Mouse (Mus musculus): ENCODE data around the gene Sh3bp2.
"Not testable (repeated sequence)": the region's sequence is repeated elsewhere in the genome, so short reads cannot be mapped to it uniquely, and the experiment has no call there.

The Sh3bp2 gene

DNA sequence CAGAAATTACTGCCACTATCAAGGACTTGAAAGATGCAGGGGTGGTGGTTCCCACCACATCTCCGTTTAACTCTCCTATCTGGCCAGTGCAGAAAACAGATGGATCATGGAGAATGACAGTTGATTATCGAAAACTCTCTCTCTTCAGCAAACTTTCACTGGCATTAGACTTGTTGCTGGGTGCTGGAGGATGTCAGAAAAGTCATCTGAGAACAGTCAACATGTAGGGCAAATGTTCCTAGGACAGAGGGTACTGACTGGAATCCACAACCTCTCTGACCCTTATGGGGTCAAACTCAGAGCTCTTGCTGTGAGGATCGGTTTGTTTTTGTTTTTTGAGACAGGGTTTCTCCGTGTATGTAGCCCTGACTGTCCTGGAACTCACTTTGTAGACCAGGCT, 46.9 kb downstream of the Sh3bp2 start:
- DNase-seq (ENCODE audit: low spot score), result not testable (repeated sequence)

GRCm38 (mm10) chr5:34573268-34574221, 47.9 kb downstream of the Sh3bp2 start, which contains the start of gene Add1:
Add1 (plus strand) TSS chr5:34573664.
- DNase-seq (ENCODE audit: low spot score), result peak; percentile 96

DNA sequence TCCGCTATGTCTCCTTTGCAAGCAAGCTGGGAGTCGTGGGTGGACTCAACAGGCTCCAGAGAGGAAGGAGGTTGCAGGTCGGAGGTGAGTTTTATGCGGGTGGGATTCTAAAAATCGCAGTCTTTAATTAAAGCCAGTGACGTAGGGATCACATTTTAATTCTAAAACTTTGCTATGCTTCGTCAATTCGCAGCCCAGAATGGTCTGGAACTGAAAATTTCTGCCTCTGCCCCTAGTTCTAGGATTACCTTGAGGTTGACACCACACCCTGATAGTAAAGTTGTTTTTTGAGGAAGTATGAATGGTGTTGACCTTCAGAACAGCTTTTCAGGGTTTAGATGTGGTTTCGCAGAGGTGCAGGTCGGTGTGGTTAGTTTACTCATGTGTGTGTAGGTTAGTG, 49.1 kb downstream of the Sh3bp2 start:
- no peak for DNase-seq (ENCODE audit: low spot score)

- no peak for DNase-seq (ENCODE audit: low spot score)
These were observed 50.6 kb downstream of the Sh3bp2 start for GRCm38 (mm10) chr5:34576286-34576685.

- no peak for DNase-seq (ENCODE audit: low spot score)
These were observed 52.5 kb downstream of the Sh3bp2 start for GRCm38 (mm10) chr5:34578038-34578655.

DNA sequence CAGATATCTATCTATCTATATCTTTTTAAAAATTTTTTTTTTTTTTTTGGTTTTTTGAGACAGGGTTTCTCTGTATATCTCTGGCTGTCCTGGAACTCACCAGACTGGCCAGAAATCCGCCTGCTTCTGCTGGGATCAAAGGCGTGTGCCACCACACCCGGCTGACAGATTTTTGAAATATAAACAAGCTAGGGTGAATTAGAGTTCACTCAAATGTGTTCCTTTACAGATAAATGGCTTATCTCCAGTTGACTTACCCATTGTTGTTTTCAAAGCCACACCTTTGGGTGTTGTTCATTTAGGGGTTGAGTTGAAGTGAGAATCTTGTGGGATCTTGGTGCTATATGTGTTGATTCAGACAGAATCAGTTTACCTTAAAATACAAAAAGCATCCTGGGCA, 53.7 kb downstream of the Sh3bp2 start:
- no peak for DNase-seq (ENCODE audit: low spot score)

DNA sequence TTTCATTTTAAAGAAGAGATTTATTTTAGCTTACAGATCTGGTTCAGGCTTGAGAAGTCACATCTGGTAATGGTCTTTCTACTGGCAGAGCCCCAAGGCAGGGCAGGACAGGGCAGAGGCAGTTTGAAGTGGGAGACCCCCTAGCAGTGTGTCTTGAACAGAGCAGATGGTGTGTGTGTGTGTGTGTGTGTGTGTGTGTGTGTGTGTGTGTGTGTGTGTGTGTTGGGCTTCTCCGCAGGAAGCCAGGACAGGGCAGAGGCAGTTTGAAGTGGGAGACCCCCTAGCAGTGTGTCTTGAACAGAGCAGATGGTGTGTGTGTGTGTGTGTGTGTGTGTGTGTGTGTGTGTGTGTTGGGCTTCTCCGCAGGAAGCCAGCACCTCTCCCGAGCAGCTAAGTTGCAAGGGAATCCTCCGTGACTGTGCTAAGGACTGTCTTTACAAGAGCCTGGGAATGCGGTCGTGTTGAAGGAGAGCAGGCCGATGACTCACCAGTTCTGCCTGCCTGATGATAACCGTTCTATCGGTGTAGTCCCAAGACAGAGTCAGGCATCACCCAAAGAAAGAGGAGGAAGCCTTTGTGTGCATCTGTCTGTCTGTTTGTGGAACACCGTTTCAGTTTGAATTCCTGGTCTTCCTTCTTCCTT, 56.2 kb downstream of the Sh3bp2 start:
- peak; percentile 32 for DNase-seq (ENCODE audit: low spot score)

GRCm38 (mm10) chr5:34582314-34582675, 56.7 kb downstream of the Sh3bp2 start:
- DNase-seq (ENCODE audit: low spot score), result no peak

- no peak for DNase-seq (ENCODE audit: low spot score)
These were observed 59.6 kb downstream of the Sh3bp2 start for GRCm38 (mm10) chr5:34585216-34585615.

GRCm38 (mm10) chr5:34587881-34588280, 62.2 kb downstream of the Sh3bp2 start:
- no peak for DNase-seq (ENCODE audit: low spot score)

DNA sequence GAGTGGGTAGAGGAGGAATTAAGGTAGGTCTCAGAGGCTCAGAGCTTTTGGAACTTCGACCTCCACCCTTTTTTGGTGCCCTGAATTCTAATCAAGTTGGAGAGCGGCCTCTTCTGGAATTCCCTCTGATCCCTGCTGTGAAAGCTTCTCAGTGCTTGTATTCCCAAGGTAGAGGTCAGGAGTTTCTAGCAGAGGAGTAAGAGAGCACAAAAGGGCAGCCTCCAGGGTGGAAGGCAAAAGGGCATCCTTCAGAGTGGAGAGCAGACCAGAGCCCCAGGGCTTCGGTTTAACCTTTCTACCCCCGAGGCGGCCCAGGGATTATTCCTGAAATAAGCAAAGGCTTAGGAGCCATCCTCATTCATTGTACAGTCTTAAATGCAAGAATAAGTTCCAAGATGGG, 64.4 kb downstream of the Sh3bp2 start:
- DNase-seq (ENCODE audit: low spot score), result no peak

DNA sequence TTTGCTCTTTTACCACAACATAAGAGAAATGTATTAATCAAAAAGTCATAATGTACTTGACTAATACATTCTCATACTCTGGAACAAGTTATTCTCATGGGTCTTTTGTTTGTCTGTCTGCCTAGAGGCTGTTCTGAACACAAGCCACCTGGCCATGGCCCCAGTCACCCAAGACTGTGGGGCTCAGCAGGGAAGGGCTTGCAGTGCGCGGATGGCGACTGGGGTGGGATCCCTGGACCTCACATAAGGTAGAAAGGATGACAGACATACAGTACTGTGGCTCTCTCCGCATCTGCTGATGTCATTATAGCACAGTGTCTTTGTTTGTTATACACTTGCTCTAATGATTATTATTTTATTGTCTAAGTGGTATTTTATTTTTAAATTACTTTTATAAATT, 65.1 kb downstream of the Sh3bp2 start:
- DNase-seq (ENCODE audit: low spot score), result no peak

DNA sequence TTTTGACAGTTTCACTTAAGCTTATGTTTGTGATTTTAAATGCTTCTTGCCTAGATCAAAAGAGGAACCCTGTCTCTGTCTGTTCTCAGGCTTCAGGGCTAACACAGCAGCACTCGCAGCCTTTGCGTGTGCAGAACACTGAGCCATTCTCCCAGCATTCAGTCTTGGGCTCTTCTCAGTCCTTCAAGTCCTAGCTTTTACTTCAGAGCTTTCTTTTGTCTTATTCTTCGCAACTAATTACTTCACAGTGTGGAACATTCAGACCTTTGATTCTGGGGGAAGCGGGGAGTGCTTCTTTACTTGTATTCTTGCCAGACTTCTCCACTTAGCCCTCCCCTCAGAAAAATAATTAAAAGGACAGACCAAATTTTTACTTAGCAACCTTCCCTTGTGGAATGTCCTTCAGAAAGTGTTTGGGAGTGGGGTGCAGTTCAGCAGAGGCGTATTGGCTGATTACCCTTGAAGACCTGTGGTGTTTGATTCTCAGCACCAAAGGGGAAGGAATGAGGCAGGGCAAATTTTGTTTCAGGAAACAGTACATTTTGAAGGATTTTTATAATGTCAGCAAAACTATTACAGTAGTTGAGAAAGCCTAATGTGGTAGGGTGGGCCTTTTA, 65.9 kb downstream of the Sh3bp2 start:
- no peak for DNase-seq (ENCODE audit: low spot score)

- not testable (repeated sequence) for DNase-seq (ENCODE audit: low spot score)
These were observed 66.6 kb downstream of the Sh3bp2 start for GRCm38 (mm10) chr5:34592224-34592623.

GRCm38 (mm10) chr5:34592666-34593065, 67.0 kb downstream of the Sh3bp2 start:
- DNase-seq (ENCODE audit: low spot score), result no peak

GRCm38 (mm10) chr5:34593202-34593727, 67.6 kb downstream of the Sh3bp2 start:
- DNase-seq (ENCODE audit: low spot score), result no peak

- DNase-seq (ENCODE audit: low spot score), result no peak
These were observed 78.9 kb downstream of the Sh3bp2 start for GRCm38 (mm10) chr5:34604576-34604975.

DNA sequence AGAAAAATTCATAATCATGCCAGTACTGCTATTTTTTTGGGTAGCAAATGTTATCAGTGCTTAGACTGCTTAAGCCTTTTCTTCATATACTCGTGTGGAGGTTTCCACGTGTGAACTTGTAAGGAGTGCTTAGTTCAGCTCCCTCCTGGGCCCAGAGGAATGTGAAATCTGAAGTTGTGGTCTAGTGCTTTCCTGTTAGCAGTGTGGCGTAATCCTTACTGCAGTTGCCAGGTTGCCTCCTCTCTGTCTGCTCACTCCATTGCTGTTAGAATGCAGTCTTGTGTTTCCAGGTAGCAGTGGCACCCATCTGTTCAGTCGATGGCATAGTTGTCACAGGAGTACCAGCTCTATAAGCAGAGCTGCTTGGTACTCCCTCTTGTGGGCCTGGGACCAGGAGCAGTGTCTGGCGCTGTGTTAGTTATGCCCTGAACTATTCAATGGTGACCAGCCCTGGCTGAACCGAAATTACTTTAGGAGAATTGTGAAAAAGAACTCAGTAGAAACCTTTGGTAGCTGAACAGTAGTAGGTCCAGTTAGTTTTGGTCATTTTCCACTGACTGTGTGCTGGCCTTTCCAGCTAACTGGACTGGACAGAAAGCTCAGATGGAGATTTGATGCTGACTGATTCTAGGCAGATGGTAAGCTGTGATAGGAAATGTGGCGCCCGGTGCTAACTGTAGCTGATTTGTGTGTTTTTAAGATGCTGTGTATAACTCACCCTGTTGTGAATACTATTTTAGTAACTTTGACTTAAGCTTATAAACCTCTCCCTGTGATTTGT, 81.7 kb downstream of the Sh3bp2 start:
- no peak for DNase-seq (ENCODE audit: low spot score)

- no peak for DNase-seq (ENCODE audit: low spot score)
These were observed 82.6 kb downstream of the Sh3bp2 start for GRCm38 (mm10) chr5:34608226-34608625.

DNA sequence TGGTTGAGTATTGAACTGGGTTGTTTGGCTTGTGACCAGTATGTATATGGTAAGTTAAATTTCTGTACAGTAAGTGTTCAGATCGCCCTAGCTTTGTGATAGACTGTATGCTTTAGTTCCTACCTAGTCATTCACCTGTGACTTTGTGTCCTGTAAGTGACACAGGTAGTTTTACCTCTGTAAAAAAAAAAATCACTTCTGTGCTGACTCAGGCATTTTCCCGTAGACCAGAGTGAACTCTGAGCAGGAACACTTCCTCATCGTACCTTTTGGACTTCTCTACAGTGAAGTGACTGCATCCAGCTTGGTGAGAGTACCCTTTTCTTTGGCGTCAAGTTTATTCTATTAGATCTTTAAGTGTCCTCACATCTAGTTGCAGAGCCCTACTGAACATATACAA, 84.3 kb downstream of the Sh3bp2 start:
- no peak for DNase-seq (ENCODE audit: low spot score)

All from ovary, postnatal 14 days (tissue).